Mouse (Mus musculus) cerebellum, adult 8-10 months (tissue): Measurements from ENCODE around the gene Gm4952.

Source experiments
- DNase-seq: peaks from one replicate; pipeline ENCODE4 v3.0.0; 2022

Gm4952 gene

GRCm38 (mm10) chr19:12599674-12600073 is at the start of gene Gm4952:
TSS of gene Gm4952 (plus strand) at chr19:12599974.
- no peak for DNase-seq

GRCm38 (mm10) chr19:12550005-12550942 is 49.5 kb upstream of the Gm4952 start:
- no peak for DNase-seq

- DNase-seq: no peak
These were observed 43.5 kb upstream of the Gm4952 start for GRCm38 (mm10) chr19:12556293-12556692.

GRCm38 (mm10) chr19:12558219-12558618 is 41.6 kb upstream of the Gm4952 start:
- DNase-seq: no peak

- DNase-seq: no peak
These were observed 35.6 kb upstream of the Gm4952 start for GRCm38 (mm10) chr19:12564197-12564596.

- no peak for DNase-seq
These were observed 32.8 kb upstream of the Gm4952 start for GRCm38 (mm10) chr19:12567011-12567410.

GRCm38 (mm10) chr19:12570866-12571265 is 28.9 kb upstream of the Gm4952 start:
- DNase-seq: no peak

- DNase-seq: no peak
These were observed 28.1 kb upstream of the Gm4952 start for GRCm38 (mm10) chr19:12571687-12572086.

- no peak for DNase-seq
These were observed 27.0 kb upstream of the Gm4952 start for GRCm38 (mm10) chr19:12572614-12573265.

- no peak for DNase-seq
These were observed 26.3 kb upstream of the Gm4952 start for GRCm38 (mm10) chr19:12573266-12574011.

- DNase-seq: no peak
These were observed 25.8 kb upstream of the Gm4952 start for GRCm38 (mm10) chr19:12574012-12574407.

- DNase-seq: no peak
These were observed 24.7 kb upstream of the Gm4952 start for GRCm38 (mm10) chr19:12575107-12575506.

- DNase-seq: no peak
These were observed 24.3 kb upstream of the Gm4952 start for GRCm38 (mm10) chr19:12575514-12575913.

GRCm38 (mm10) chr19:12576639-12577038 is 23.1 kb upstream of the Gm4952 start:
- DNase-seq: no peak

- DNase-seq: no peak
These were observed 14.5 kb upstream of the Gm4952 start for GRCm38 (mm10) chr19:12585310-12585709.

- DNase-seq: peak; percentile 50
These were observed 7.9 kb upstream of the Gm4952 start for GRCm38 (mm10) chr19:12591908-12592307.

GRCm38 (mm10) chr19:12595135-12595529 is 4.6 kb upstream of the Gm4952 start:
- no peak for DNase-seq

GRCm38 (mm10) chr19:12595530-12596289 is 4.1 kb upstream of the Gm4952 start:
- peak; percentile 44 for DNase-seq

GRCm38 (mm10) chr19:12596290-12597072 is 3.3 kb upstream of the Gm4952 start:
- DNase-seq: peak; percentile 17

- no peak for DNase-seq
These were observed 2.7 kb upstream of the Gm4952 start for GRCm38 (mm10) chr19:12597073-12597405.

GRCm38 (mm10) chr19:12598674-12599073 is 1.1 kb upstream of the Gm4952 start:
- no peak for DNase-seq
